Comparison of ENCODE assay signal across 7 mouse cellular contexts in the genomic region with DNA sequence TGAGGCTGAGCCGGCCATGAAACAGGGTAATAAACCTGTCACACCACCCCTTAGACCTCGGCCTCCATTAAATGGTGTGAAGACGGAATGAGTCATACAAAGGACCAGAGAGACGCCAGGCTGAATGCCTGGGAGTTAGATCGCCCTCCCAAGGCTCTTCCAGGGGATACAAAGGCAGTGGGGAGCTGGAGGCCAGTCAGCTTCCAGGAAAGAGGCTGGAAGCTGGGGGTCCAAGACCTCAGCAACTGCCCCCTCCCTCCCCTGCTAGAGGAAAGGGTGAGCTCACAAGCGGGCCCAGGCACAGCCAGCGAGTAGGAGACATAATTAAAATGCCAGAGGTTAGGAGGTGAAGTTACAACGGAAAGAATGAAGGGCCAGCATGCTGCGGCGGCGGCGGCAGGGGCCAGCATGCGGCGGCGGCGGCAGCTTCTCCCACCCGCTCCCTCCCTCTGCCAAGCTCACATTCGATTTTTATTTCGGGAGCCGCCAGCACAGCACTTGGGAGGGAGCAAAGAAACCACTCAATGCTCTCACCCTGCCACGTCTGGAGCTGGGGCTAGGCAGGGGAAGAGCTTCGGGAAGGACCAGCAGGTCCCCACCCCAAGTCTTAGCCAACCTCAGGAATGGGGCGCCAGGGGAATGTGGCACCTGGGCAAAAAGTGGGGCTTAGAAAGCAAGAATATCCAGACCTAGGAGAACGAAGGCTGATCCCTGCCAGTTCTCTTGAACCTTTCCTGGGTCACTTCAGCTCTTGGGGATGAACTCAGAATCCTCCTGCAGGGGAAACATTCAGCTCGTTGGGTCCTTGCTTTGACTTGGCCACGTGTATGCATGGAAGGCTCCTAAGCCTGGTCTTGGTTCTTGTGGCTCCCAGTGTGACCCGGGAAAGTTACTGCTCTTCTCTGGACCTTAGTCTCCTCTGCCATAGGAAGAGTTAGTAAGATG. TPM values are rescaled to one million over a fixed set of nuclear protein-coding genes. Genes with fewer than 3 reads are reported as not detected.
A peak's percentile ranks its signal among the peaks of the same experiment; 100 is the strongest.
DNase-seq lines count a peak whose midpoint lies in the region; ATAC-seq and TF ChIP-seq lines count a peak whose summit lies in the region.

No protein-coding gene starts in this region.

- H3K9ac ChIP-seq in intestine, embryonic 14.5 days (ENCODE audit: low read length), result peak overlapping the region; percentile 49

- peak; percentile 17 for DNase-seq in right cerebral cortex, adult 2 months (ENCODE audit: low spot score in 2 of 2)
- no peak for DNase-seq in right cerebral cortex, postnatal 36 days (ENCODE audit: low spot score in 2 of 2)
- DNase-seq in forebrain, embryonic 10.5 days (ENCODE audit: extremely low spot score, low spot score), result peak; percentile 55
- peak; percentile 78 for DNase-seq in intestine, embryonic 14.5 days (ENCODE audit: low spot score)
- DNase-seq in spleen, adult 12 weeks (ENCODE audit: low spot score), result no peak
- no peak for DNase-seq in frontal cortex, postnatal 14 days (ENCODE audit: low spot score in 2 of 2)

- peak overlapping the region; percentile 50 for H3K4me2 ChIP-seq in intestine, embryonic 14.5 days (ENCODE audit: low read length)

- ATAC-seq in intestine, embryonic 14.5 days (replicated peaks; ENCODE audit: low FRiP score, low TSS enrichment, low read depth), result peak; percentile 16; the same call in 1 of the 2 replicates

- no peak for TF ChIP-seq POLR2A in olfactory bulb, adult 2 months (IDR thresholded peaks at IDR 0.05; ENCODE audit: insufficient read depth, low read depth, low read length)

- 5% methylated on average over 27 of the region's 27 CpGs for WGBS in forebrain, embryonic 10.5 days
- 5% methylated on average over 27 of the region's 27 CpGs for WGBS in intestine, embryonic 14.5 days
- 10% methylated on average over 27 of the region's 27 CpGs for WGBS in olfactory bulb, adult 2 months

- H3K27me3 ChIP-seq in forebrain, embryonic 10.5 days (ENCODE audit: poor library complexity, severe bottlenecking), result peaks cover 76% of the 10 kb centered on the region
- H3K27me3 ChIP-seq in intestine, embryonic 14.5 days (replicated peaks; ENCODE audit: control insufficient read depth, insufficient read depth, low read length), result no peaks in the 10 kb centered on the region

- peak overlapping the region; percentile 87 for H3K27ac ChIP-seq in forebrain, embryonic 10.5 days
- peak overlapping the region; percentile 98 for H3K27ac ChIP-seq in intestine, embryonic 14.5 days (ENCODE audit: low read depth)
- no peak overlapping the region for H3K27ac ChIP-seq in olfactory bulb, adult 2 months (ENCODE audit: insufficient read depth, low read depth, low read length)

- no peaks in the 10 kb centered on the region for H3K36me3 ChIP-seq in forebrain, embryonic 10.5 days (replicated peaks)
- no peaks in the 10 kb centered on the region for H3K36me3 ChIP-seq in intestine, embryonic 14.5 days (ENCODE audit: control insufficient read depth, insufficient read depth, low read length)

- no peak for TF ChIP-seq CTCF in olfactory bulb, adult 2 months (IDR thresholded peaks at IDR 0.05; ENCODE audit: insufficient read depth, low read depth, low read length)

- no peaks in the 10 kb centered on the region for H3K9me3 ChIP-seq in forebrain, embryonic 10.5 days
- no peaks in the 10 kb centered on the region for H3K9me3 ChIP-seq in intestine, embryonic 14.5 days (ENCODE audit: control insufficient read depth, low read length)

- H3K4me3 ChIP-seq in forebrain, embryonic 10.5 days, result peak overlapping the region; percentile 42
- peak overlapping the region; percentile 13 for H3K4me3 ChIP-seq in intestine, embryonic 14.5 days (ENCODE audit: low read depth, low read length)
- peak overlapping the region; percentile 12 for H3K4me3 ChIP-seq in olfactory bulb, adult 2 months (ENCODE audit: insufficient read depth, low read depth, low read length)

- H3K4me1 ChIP-seq in forebrain, embryonic 10.5 days, result peaks cover 38% of the 10 kb centered on the region
- H3K4me1 ChIP-seq in intestine, embryonic 14.5 days (replicated peaks; ENCODE audit: control insufficient read depth, insufficient read depth, low read length), result peaks cover 27% of the 10 kb centered on the region
- peaks cover 20% of the 10 kb centered on the region for H3K4me1 ChIP-seq in olfactory bulb, adult 2 months (ENCODE audit: control insufficient read depth, insufficient read depth, low read length)

RNA-seq across cellular contexts. Expression of a gene that starts 54.9 kb away (rescaled TPM):
- polyA plus RNA-seq in forebrain, embryonic 10.5 days (2016; fragmentation: Nextera tagmentation; extraction: Ambion mirVana), result 62.2 and 65.3 TPM in 2 replicates
- 841 and 905 TPM in 2 replicates for polyA plus RNA-seq in intestine, embryonic 14.5 days (2014; fragmentation: Nextera tagmentation; extraction: Ambion mirVana)
- polyA plus RNA-seq in olfactory bulb, adult 2 months (2012; ENCODE audit: insufficient read depth, insufficient read length, low replicate concordance, missing spikeins), result not detected in 2 replicates

Comparison
In these comparisons a context has a peak if more than half of its experiments do, and no peak if none do; other contexts are left out.
1. DNase-seq: peak in right cerebral cortex, adult 2 months (2 of 2), forebrain, embryonic 10.5 days (single experiment) and intestine, embryonic 14.5 days (single experiment); none in right cerebral cortex, postnatal 36 days (0 of 2), spleen, adult 12 weeks (single experiment) and frontal cortex, postnatal 14 days (0 of 2).
2. RNA of a gene that starts 54.9 kb away (polyA plus RNA-seq): 841 to 905 TPM in intestine, embryonic 14.5 days and 62.2 to 65.3 TPM in forebrain, embryonic 10.5 days; not detected in olfactory bulb, adult 2 months; every median in the first group is over 10 times any median in the second.
3. Peak in every context shown above with its lines, with median percentiles within 50 percentile points of each other: H3K4me3 ChIP-seq.